In genomic region chr6:52064176-52065015, GRCm38 (mm10) we compare ENCODE assay signal across 8 mouse cellular contexts. TPM values are rescaled to one million over a fixed set of nuclear protein-coding genes. Genes with fewer than 3 reads are reported as not detected.
DNase-seq lines count a peak whose midpoint lies in the region; ATAC-seq and TF ChIP-seq lines count a peak whose summit lies in the region.

No protein-coding gene starts in this region.

- no peak overlapping the region for H3K9ac ChIP-seq in forebrain, embryonic 13.5 days
- H3K9ac ChIP-seq in lung, postnatal 0 days (replicated peaks; ENCODE audit: low read depth): no peak overlapping the region

- no peaks in the 10 kb centered on the region for H3K9me3 ChIP-seq in forebrain, embryonic 13.5 days (replicated peaks)
- no peaks in the 10 kb centered on the region for H3K9me3 ChIP-seq in forebrain, embryonic 10.5 days
- no peaks in the 10 kb centered on the region for H3K9me3 ChIP-seq in lung, postnatal 0 days (ENCODE audit: low read length)

- ATAC-seq in forebrain, embryonic 13.5 days: peak; percentile 48; the same call in 1 of the 2 replicates
- ATAC-seq in lung, postnatal 0 days: peak; percentile 84
- ATAC-seq in megakaryocyte-erythroid progenitor cell, adult 5-6 weeks (replicated peaks; ENCODE audit: low FRiP score, low TSS enrichment, poor library complexity, severe bottlenecking): no peak

- H3K4me1 ChIP-seq in forebrain, embryonic 13.5 days: peaks cover 10% of the 10 kb centered on the region
- peaks cover 9% of the 10 kb centered on the region for H3K4me1 ChIP-seq in forebrain, embryonic 10.5 days
- H3K4me1 ChIP-seq in lung, postnatal 0 days (ENCODE audit: insufficient read depth, low read depth, low read length): no peaks in the 10 kb centered on the region

- no peak for DNase-seq in forebrain, embryonic 10.5 days (ENCODE audit: extremely low spot score, low spot score)
- peak; percentile 99 for DNase-seq in adipocyte (ENCODE audit: low spot score)
- DNase-seq in gastrocnemius, adult 2 months: peak; percentile 62
- DNase-seq in kidney, postnatal 36 days: peak; percentile 18 to 25
- peak; percentile 84 for DNase-seq in lung, postnatal 0 days (ENCODE audit: low spot score)
- DNase-seq in right cerebral cortex, postnatal 4 days: peak; percentile 16

- H3K4me2 ChIP-seq in forebrain, embryonic 13.5 days: no peak overlapping the region
- peak overlapping the region; percentile 33 for H3K4me2 ChIP-seq in lung, postnatal 0 days (replicated peaks; ENCODE audit: low read depth, low read length)

- WGBS in forebrain, embryonic 13.5 days: 66% methylated on average over 13 of the region's 13 CpGs
- WGBS in forebrain, embryonic 10.5 days: 86% methylated on average over 13 of the region's 13 CpGs
- WGBS in lung, postnatal 0 days: 54% methylated on average over 13 of the region's 13 CpGs

- TF ChIP-seq EP300 in lung, postnatal 0 days (IDR thresholded peaks at IDR 0.05): no peak

- intact Hi-C loops in gastrocnemius, adult 2 months (cut with DNase I): loop anchor here (5.0 kb wide), 2 partner anchors 52 to 128 kb away; partner anchors contain the start of genes Hoxa4 and Skap2

- H3K27ac ChIP-seq in forebrain, embryonic 13.5 days: 0 out of 2 replicates have a peak overlapping the region, but pooled peaks have one; percentile 21
- H3K27ac ChIP-seq in forebrain, embryonic 10.5 days: no peak overlapping the region
- peak overlapping the region; percentile 78 for H3K27ac ChIP-seq in gastrocnemius, adult 2 months
- H3K27ac ChIP-seq in lung, postnatal 0 days (ENCODE audit: low read length): peak overlapping the region; percentile 47

- H3K4me3 ChIP-seq in forebrain, embryonic 13.5 days: no peak overlapping the region
- no peak overlapping the region for H3K4me3 ChIP-seq in forebrain, embryonic 10.5 days
- H3K4me3 ChIP-seq in gastrocnemius, adult 2 months: peak overlapping the region; percentile 64
- H3K4me3 ChIP-seq in lung, postnatal 0 days (ENCODE audit: low read depth, low read length): no peak overlapping the region

- peaks cover 6% of the 10 kb centered on the region; the same call in 1 of the 2 replicates for H3K27me3 ChIP-seq in forebrain, embryonic 13.5 days
- peaks cover 9% of the 10 kb centered on the region for H3K27me3 ChIP-seq in forebrain, embryonic 10.5 days (ENCODE audit: poor library complexity, severe bottlenecking)
- no peaks in the 10 kb centered on the region for H3K27me3 ChIP-seq in lung, postnatal 0 days (replicated peaks; ENCODE audit: insufficient read depth, low read length)

- no peaks in the 10 kb centered on the region for H3K36me3 ChIP-seq in forebrain, embryonic 13.5 days (ENCODE audit: poor library complexity, severe bottlenecking)
- H3K36me3 ChIP-seq in forebrain, embryonic 10.5 days (replicated peaks): no peaks in the 10 kb centered on the region
- no peaks in the 10 kb centered on the region for H3K36me3 ChIP-seq in lung, postnatal 0 days (ENCODE audit: insufficient read depth, low read length)

- no peak for TF ChIP-seq CTCF in gastrocnemius, adult 2 months (IDR thresholded peaks at IDR 0.05)
- no peak for TF ChIP-seq CTCF in lung, postnatal 0 days (IDR thresholded peaks at IDR 0.05)

RNA-seq across cellular contexts. Expression of gene Skap2, which starts 52.0 kb away (rescaled TPM):
- 3.6 and 4.1 TPM in 2 replicates for polyA plus RNA-seq in forebrain, embryonic 13.5 days (2015; fragmentation: Nextera tagmentation; extraction: Ambion mirVana)
- polyA plus RNA-seq in forebrain, embryonic 10.5 days (2016; fragmentation: Nextera tagmentation; extraction: Ambion mirVana): 7.7 and 9.0 TPM in 2 replicates
- total RNA-seq in gastrocnemius, adult 2 months (2021): 1 to 10 TPM; 1.9 to 4.0 TPM
- polyA plus RNA-seq in lung, postnatal 0 days (2015; fragmentation: Nextera tagmentation; extraction: Ambion mirVana): 78.5 and 82.9 TPM in 2 replicates
- 18.5 and 30.0 TPM in 2 replicates for total RNA-seq in megakaryocyte-erythroid progenitor cell, adult 5-6 weeks (2014; fragmentation: Nextera tagmentation)
- total RNA-seq in megakaryocyte-erythroid progenitor cell, adult 5-6 weeks (2017): 44.3 and 66.4 TPM in 2 replicates
